Mouse (Mus musculus): ENCODE results near the gene Foxa2.

The Foxa2 gene
- long read RNA-seq, experiment 1: 0 reads
- long read RNA-seq, experiment 2: 0 reads

DNA sequence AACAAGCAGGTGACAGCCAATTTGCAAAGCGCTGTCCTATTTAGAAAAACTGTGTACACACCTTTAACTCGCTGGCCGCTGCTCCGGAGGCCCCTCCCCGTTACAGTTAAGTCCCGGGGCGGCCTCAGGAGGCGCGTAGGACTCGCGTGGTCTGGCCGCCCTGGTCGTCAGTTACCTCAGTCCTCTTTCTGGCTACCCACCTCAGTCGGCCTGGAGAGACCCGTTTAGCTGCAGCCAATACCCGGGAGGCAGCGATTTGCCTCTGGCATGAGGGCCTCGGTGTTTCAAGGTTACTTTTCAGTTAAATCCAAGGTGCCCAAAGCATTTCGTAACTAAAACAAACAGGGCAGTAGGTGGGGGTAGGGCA, at the start of gene Foxa2:
Gene Foxa2 (minus strand): TSS at position 171 of the 367 bp plus-strand sequence.
- intact Hi-C loops (cut with DNase I): loop anchor here (10.0 kb wide), 1 partner anchor 1212 kb away; no protein-coding TSS in a partner anchor

- intact Hi-C loops (cut with DNase I): no loop called here
Measured at GRCm38 (mm10) chr2:148092089-148092488, 45.3 kb upstream of the Foxa2 start.

GRCm38 (mm10) chr2:148091657-148092056, 44.9 kb upstream of the Foxa2 start:
- intact Hi-C loops (cut with DNase I): no loop called here

DNA sequence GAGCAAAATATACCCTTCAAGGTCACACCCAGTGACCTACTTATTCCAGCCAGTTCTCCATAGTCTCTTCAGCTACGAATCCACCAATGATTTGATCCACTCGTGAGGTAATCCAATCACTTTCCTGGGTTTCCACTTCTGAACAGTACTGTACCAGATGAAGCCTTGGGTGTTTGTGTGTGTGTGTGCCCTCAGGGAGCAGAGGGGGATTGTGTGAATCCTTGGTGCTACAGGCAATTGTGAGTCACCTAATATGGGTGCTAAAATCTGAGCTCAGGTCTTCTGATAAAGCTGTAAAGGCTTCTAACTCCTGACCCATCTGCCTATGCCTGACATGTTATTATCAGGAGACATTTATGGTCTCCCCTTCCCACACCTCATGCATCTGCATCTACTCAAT, 43.3 kb upstream of the Foxa2 start:
- intact Hi-C loops (cut with DNase I): no loop called here

GRCm38 (mm10) chr2:148085529-148085928, 38.8 kb upstream of the Foxa2 start:
- intact Hi-C loops (cut with DNase I): no loop called here

GRCm38 (mm10) chr2:148085126-148085525, 38.4 kb upstream of the Foxa2 start:
- intact Hi-C loops (cut with DNase I): no loop called here

DNA sequence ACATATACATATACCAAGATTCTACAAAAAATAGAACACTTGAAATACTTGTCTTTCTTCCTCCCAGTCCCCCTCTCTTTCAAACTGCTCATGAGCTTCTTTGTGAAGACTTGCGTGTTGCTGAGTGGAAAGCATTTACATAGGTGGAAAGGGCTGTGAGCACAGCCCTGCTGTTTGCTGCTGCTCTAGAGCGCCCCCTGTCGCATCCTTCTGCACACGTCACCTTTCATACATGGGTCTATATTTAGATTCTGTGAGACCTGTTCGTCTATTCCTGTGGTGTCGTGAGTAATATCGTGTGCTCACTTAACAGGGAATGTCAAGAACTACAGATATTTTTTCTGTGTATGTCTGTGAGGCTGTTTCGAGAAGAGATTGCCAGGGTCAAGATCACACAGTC, 35.5 kb upstream of the Foxa2 start:
- intact Hi-C loops (cut with DNase I): no loop called here

GRCm38 (mm10) chr2:148060705-148061104, 13.9 kb upstream of the Foxa2 start:
- intact Hi-C loops (cut with DNase I): no loop called here

GRCm38 (mm10) chr2:148053411-148053810, 6.6 kb upstream of the Foxa2 start:
- intact Hi-C loops (cut with DNase I): no loop called here

- intact Hi-C loops (cut with DNase I): loop anchor here (2.0 to 10.0 kb wide), 3 partner anchors 202 to 1214 kb away; no protein-coding TSS in a partner anchor
Measured at GRCm38 (mm10) chr2:148048484-148049129, 1.8 kb upstream of the Foxa2 start.

DNA sequence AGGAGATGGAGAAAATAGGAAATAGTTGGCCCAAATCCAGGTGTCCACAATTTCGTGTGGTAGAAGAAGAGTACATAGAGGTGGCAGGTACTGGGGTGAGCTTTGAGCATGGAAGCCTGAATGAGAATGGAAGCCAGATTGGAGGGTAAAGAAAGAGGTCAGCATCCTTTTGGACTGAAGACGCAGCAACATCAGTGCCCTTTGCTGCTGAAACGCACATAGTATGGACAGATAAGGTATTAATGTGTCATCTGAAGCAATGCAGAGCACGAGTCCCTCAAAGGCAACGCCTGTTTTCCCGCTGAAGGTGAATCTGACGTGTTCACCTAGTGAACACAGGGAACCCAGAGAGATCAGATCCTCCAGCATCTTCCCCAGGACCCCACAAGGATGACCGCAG, 842 bp upstream of the Foxa2 start:
- intact Hi-C loops (cut with DNase I): loop anchor here (2.0 to 10.0 kb wide), 3 partner anchors 201 to 1213 kb away; no protein-coding TSS in a partner anchor

GRCm38 (mm10) chr2:148045937-148046798, 601 bp downstream of the Foxa2 start:
- intact Hi-C loops (cut with DNase I): loop anchor here (10.0 kb wide), 1 partner anchor 1211 kb away; no protein-coding TSS in a partner anchor

- intact Hi-C loops (cut with DNase I): loop anchor here (10.0 kb wide), 1 partner anchor 1211 kb away; no protein-coding TSS in a partner anchor
Measured at GRCm38 (mm10) chr2:148045543-148045936, 1.2 kb downstream of the Foxa2 start.

GRCm38 (mm10) chr2:148044877-148045539, 1.8 kb downstream of the Foxa2 start:
- intact Hi-C loops (cut with DNase I): loop anchor here (10.0 kb wide), 1 partner anchor 1210 kb away; no protein-coding TSS in a partner anchor

DNA sequence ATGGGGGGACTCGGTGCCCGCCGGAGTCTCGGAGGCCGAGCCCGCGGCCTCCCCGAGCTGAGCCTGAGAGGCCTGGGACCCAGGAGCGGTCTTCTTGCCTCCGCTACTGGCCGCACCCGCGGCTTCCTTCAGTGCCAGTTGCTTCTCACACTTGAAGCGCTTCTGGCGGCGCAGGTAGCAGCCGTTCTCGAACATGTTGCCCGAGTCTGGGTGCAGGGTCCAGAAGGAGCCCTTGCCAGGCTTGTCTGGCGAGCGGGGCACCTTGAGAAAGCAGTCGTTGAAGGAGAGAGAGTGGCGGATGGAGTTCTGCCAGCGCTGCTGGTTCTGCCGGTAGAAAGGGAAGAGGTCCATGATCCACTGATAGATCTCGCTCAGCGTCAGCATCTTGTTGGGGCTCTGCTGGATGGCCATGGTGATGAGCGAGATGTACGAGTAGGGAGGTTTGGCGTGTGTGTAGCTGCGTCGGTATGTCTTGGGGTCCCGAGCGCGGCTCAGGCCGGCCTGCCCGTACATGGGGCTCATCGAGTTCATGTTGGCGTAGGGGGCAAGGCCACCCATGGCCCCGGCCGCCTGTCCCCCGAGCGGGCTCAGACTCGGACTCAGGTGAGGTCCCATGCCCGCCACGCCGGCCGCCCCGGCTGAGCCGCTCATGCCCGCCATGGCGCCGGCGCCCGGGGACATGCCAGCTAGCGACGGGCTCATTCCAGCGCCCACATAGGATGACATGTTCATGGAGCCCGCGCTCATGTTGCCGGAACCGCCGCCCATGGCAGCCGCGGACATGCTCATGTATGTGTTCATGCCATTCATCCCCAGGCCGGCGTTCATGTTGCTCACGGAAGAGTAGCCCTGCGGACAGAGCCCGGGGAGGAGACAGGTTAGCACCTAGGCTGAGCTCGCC, 2.5 kb downstream of the Foxa2 start:
- intact Hi-C loops (cut with DNase I): loop anchor here (10.0 kb wide), 1 partner anchor 1209 kb away; no protein-coding TSS in a partner anchor

- intact Hi-C loops (cut with DNase I): loop anchor here (10.0 kb wide), 1 partner anchor 1209 kb away; no protein-coding TSS in a partner anchor
Measured at GRCm38 (mm10) chr2:148043271-148043975, 3.3 kb downstream of the Foxa2 start.

GRCm38 (mm10) chr2:148042126-148042640, 4.6 kb downstream of the Foxa2 start:
- intact Hi-C loops (cut with DNase I): loop anchor here (10.0 kb wide), 1 partner anchor 1207 kb away; no protein-coding TSS in a partner anchor

GRCm38 (mm10) chr2:148041381-148041780, 5.4 kb downstream of the Foxa2 start:
- intact Hi-C loops (cut with DNase I): loop anchor here (10.0 kb wide), 1 partner anchor 1207 kb away; no protein-coding TSS in a partner anchor
